Mouse (Mus musculus) brain, embryonic 14.5 days (tissue): ENCODE data around the gene Gm5941.

Experiments
- CTCF ChIP-seq: fragments of 200-500 bp; IDR thresholded peaks from 2 replicates; pipeline ENCODE4 v1.5.1; 2012; ENCODE audit warnings: inconsistent platforms, mild to moderate bottlenecking, moderate library complexity, borderline replicate concordance; ENCODE audit not compliant: insufficient read depth, insufficient read length; ENCODE audit errors: extremely low read depth
- POLR2A ChIP-seq: fragments of 200-500 bp; IDR thresholded peaks from 2 replicates; pipeline ENCODE4 v1.6.1; 2012; ENCODE audit warnings: mild to moderate bottlenecking, inconsistent platforms, borderline replicate concordance; ENCODE audit not compliant: poor library complexity, insufficient read depth, insufficient read length, severe bottlenecking; ENCODE audit errors: extremely low read depth

DNA sequence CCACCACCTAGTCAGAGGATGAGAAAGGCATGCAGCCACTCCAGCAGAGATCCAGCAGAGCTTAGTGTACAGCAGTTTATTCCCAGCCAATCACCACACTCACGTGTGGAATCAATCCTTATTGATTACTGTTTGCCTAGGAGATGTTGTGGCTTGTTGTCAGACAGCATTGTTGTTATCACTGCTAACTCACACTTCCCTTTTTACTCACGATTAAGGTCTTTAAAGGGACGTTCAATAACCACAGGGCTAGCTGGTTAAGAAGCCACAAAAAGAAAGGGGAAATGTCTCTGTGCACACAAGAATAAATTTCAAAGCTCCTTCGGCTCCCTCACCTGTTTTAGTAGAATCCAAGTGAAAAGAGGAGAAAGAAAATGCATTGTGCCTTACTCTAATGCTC lies 25.0 kb upstream of the Gm5941 start:
- no peak for TF ChIP-seq CTCF
- no peak for TF ChIP-seq POLR2A
